Mouse (Mus musculus) lung, embryonic 15.5 days (tissue): ENCODE measurements at regions not wholly inside any gene's neighbourhood (a gene's known extent, or its start where the extent isn't known, plus 50 kb on each side); places are given as distances from the start of the nearest gene placed in this dataset.
A peak's percentile ranks its signal among the peaks of the same experiment; 100 is the strongest.

Experiments used
- ATAC-seq: fragments of 200-750 bp; cut with Nextera tagmentation; 2 replicates; pipeline ENCODE4 v1.8.0; 2017; ENCODE audit warnings: moderate number of reproducible peaks, borderline replicate concordance; ENCODE audit not compliant: low FRiP score, low TSS enrichment; ENCODE audit errors: extremely low read depth
- H3K27ac ChIP-seq: fragments of 300-500 bp; sonication (generic); 2 replicates; pipeline ENCODE4 v1.5.1; 2015; ENCODE audit warnings: moderate library complexity, mild to moderate bottlenecking, inconsistent platforms
- H3K27me3 ChIP-seq: fragments of 300-500 bp; sonication (generic); 2 replicates; pipeline ENCODE4 v1.6.1; 2015; ENCODE audit warnings: inconsistent platforms
- H3K36me3 ChIP-seq: fragments of 300-500 bp; sonication (generic); 2 replicates; pipeline ENCODE4 v1.6.1; 2015; ENCODE audit warnings: inconsistent platforms
- H3K4me1 ChIP-seq: fragments of 300-500 bp; sonication (generic); 2 replicates; pipeline ENCODE4 v1.6.1; 2015; ENCODE audit warnings: inconsistent platforms
- H3K4me2 ChIP-seq: fragments of 300-500 bp; sonication (generic); 2 replicates; pipeline ENCODE4 v1.6.1; 2015; ENCODE audit warnings: inconsistent platforms, mild to moderate bottlenecking, moderate library complexity
- H3K4me3 ChIP-seq: fragments of 300-500 bp; sonication (generic); 2 replicates; pipeline ENCODE4 v1.5.1; 2015; ENCODE audit warnings: mild to moderate bottlenecking, inconsistent platforms
- H3K9ac ChIP-seq: fragments of 300-500 bp; sonication (generic); 2 replicates; pipeline ENCODE4 v1.6.1; 2015; ENCODE audit warnings: inconsistent platforms
- H3K9me3 ChIP-seq: fragments of 300-500 bp; sonication (generic); 2 replicates; pipeline ENCODE4 v1.6.1; 2016; ENCODE audit warnings: inconsistent platforms
- WGBS: fragments of 180-500 bp; shearing (Covaris S2); methylation state at CpG from one replicate; pipeline ENCODE4 v1.1.7; 2015; 5-methylcytosine and 5-hydroxymethylcytosine counted together

DNA sequence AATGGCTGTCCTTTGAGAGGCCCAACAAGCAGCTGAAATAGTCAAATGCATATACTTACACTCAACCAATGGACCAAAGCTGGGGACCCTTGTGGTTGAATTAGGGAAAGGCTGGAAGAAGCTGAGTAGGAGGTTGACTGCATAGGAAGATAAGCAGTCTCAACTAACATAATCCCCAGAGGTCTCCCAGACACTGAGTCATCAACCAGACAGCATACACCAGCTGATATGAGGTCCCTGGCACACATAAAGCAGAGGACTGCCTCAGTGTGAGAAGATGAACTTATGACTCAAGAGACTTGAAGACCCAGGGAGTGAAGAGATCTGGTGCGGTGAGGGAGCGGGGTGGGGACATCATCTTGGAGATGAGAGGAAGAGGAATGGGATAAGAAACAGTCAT lies 863.8 kb downstream of the Nap1l3 start:
- Histone ChIP-seq H3K9ac (no peak overlapping the region), H3K9me3 (no peaks in the 10 kb centered on the region), H3K27ac (no peak overlapping the region), H3K4me2 (no peak overlapping the region), H3K36me3 (no peaks in the 10 kb centered on the region), H3K27me3 (no peaks in the 10 kb centered on the region), H3K4me1 (no peaks in the 10 kb centered on the region), H3K4me3 (no peak overlapping the region)
- no peak for ATAC-seq
- WGBS = 95% methylated on average over 2 of the region's 2 CpGs

GRCm38 (mm10) chrX:121519830-121520229 lies 877.4 kb downstream of the Nap1l3 start:
- Histone ChIP-seq H3K9me3 (no peaks in the 10 kb centered on the region), H3K4me2 (no peak overlapping the region), H3K4me1 (no peaks in the 10 kb centered on the region), H3K4me3 (no peak overlapping the region), H3K36me3 (no peaks in the 10 kb centered on the region), H3K27me3 (no peaks in the 10 kb centered on the region), H3K9ac (no peak overlapping the region), H3K27ac (no peak overlapping the region)
- ATAC-seq = no peak

GRCm38 (mm10) chrX:121497727-121498126 lies 899.5 kb downstream of the Nap1l3 start:
- no peaks in the 10 kb centered on the region for H3K27me3 ChIP-seq
- H3K27ac ChIP-seq = no peak overlapping the region
- H3K4me3 ChIP-seq = no peak overlapping the region
- no peaks in the 10 kb centered on the region for H3K4me1 ChIP-seq
- 21% methylated on average over 2 of the region's 2 CpGs for WGBS
- no peaks in the 10 kb centered on the region for H3K9me3 ChIP-seq
- H3K36me3 ChIP-seq = no peaks in the 10 kb centered on the region
- H3K4me2 ChIP-seq = no peak overlapping the region
- no peak overlapping the region for H3K9ac ChIP-seq
- ATAC-seq = no peak

DNA sequence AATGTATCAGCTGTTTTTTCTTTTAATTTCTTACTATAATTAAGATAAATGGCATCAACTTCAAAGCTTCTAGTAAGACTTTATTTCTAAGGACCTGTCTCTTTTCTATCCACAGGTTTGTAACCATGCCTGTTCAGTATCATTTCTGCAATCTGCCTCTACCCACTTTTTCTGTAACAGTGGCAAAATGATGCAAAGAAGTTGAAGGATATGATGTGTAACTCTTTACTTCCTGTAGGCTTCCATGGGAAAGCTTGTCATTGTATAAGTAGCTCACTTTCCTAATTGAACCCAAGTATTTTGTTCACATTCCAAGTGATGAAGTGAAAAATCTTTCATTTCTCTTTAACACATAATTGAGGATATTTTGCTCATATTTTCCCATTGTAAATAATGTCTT lies 900.0 kb downstream of the Nap1l3 start:
- Histone ChIP-seq H3K9ac (no peak overlapping the region), H3K4me2 (no peak overlapping the region), H3K9me3 (no peaks in the 10 kb centered on the region), H3K36me3 (no peaks in the 10 kb centered on the region), H3K27me3 (no peaks in the 10 kb centered on the region), H3K4me1 (no peaks in the 10 kb centered on the region), H3K27ac (no peak overlapping the region), H3K4me3 (no peak overlapping the region)
- no peak for ATAC-seq

- peak overlapping the region; percentile 47 for H3K27ac ChIP-seq
- 14% methylated on average over 4 of the region's 4 CpGs for WGBS
- H3K27me3 ChIP-seq = no peaks in the 10 kb centered on the region
- no peak overlapping the region for H3K9ac ChIP-seq
- no peak overlapping the region for H3K4me3 ChIP-seq
- H3K4me1 ChIP-seq = no peaks in the 10 kb centered on the region
- ATAC-seq = peak; percentile 95
- H3K4me2 ChIP-seq = no peak overlapping the region; the same call in 1 of the 2 replicates
- H3K36me3 ChIP-seq = no peaks in the 10 kb centered on the region
- H3K9me3 ChIP-seq = no peaks in the 10 kb centered on the region
These were observed 917.7 kb downstream of the Nap1l3 start for GRCm38 (mm10) chrX:121479402-121479989.

DNA sequence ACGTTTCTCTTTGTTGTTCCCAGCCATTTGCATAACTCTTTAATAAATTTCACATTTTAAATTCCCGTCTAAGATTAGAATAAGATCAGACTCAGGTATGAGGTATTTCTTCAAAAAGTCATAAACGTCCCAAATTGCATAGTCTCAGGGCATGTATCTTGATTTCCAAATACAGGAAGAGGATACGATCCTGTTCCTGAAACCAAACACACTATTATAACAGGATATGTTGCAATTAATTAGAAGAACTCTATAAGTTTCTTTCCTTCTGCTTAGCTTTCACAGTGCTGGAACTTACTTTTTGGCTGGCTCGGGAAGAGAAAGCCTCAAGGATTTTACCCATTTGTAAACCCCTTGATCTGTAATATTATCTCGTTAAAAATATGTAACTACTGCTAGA lies 968.1 kb downstream of the Nap1l3 start:
- Histone ChIP-seq H3K9ac (no peak overlapping the region), H3K9me3 (no peaks in the 10 kb centered on the region), H3K4me2 (no peak overlapping the region), H3K27me3 (no peaks in the 10 kb centered on the region), H3K27ac (no peak overlapping the region), H3K4me3 (no peak overlapping the region), H3K4me1 (no peaks in the 10 kb centered on the region), H3K36me3 (no peaks in the 10 kb centered on the region)
- WGBS = 75% methylated on average over 6 of the region's 6 CpGs
- no peak for ATAC-seq
